Mouse (Mus musculus) leukemia stem cell, adult 10-12 weeks (primary cell): ENCODE data around the gene Slit2. TPM values are rescaled to one million over a fixed set of nuclear protein-coding genes. Genes with fewer than 3 reads are reported as not detected.

Source experiments
- polyA plus RNA-seq: library from polyadenylated mRNA; stranded (reverse); fragments of >175 nt; gene quantifications from 2 replicates; pipeline ENCODE4 v1.2.3, GENCODE M21; 2012; ENCODE audit warnings: low replicate concordance

The Slit2 gene
- polyA plus RNA-seq: not detected in 2 replicates

GRCm38 (mm10) chr5:47982941-47983701 lies at the start of gene Slit2:
Slit2 (plus strand) TSS chr5:47983138.

DNA sequence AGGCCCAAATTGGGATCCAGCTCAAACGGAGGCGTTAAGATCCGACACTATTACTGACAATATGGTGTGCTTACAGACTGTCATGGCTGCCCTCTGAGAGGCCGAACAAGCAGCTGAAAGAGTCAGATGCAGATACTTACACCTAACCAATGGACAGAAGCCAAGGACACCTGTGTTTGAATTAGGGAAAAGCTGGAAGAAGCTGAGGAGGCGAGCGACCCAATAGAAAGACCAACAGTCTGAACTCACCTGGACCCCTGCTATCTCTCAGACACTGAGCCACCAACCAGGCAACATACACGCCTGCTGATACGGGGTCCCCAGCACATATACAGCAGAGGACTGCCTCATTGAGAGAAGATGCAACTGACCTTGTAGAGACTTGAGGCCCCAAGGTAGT lies 344.7 kb downstream of the Slit2 start, which contains the start of gene 5730480H06Rik:
TSS of gene 5730480H06Rik (plus strand) at position 301 of the 400 bp plus-strand sequence.

